Mouse (Mus musculus): Measurements from ENCODE around the gene Plch2. TPM values are rescaled to one million over a fixed set of nuclear protein-coding genes. Genes with fewer than 3 reads are reported as not detected.
A peak's percentile ranks its signal among the peaks of the same experiment; 100 is the strongest.

The Plch2 gene
- polyA plus RNA-seq, 1 experiment = 4.2 TPM

DNA sequence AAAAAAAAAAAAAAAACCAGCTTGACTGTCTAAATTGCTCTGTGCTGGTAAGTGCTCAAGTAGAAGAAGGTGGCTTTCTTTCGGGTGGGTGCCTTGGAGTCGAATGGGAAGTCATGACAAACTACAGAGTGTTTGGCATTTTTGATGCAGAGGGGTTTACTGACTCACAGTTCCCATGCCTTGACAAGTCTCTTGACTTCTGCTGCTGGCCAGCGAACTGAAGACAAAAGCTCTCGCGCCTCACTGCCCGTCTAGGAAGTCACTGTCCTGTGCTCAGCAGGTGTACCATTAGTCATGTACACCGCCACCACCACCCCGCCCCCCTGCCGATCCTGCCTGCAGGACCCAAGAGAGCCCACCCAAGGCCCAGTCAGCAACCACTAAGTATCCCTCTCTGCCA is 100.0 kb downstream of the Plch2 start:
- Histone ChIP-seq H3K4me1 (ENCODE audit: control insufficient read depth, insufficient read depth, low read length) (peaks cover 3% of the 10 kb centered on the region), H3K4me3 (ENCODE audit: low read depth, low read length) (no peak overlapping the region), H3K9ac (ENCODE audit: low read depth, poor library complexity, severe bottlenecking) (no peak overlapping the region), H3K9me3 (replicated peaks; ENCODE audit: control insufficient read depth, insufficient read depth, low read length, poor library complexity, severe bottlenecking) (no peaks in the 10 kb centered on the region), H3K27me3 (ENCODE audit: control insufficient read depth, insufficient read depth, low read length, poor library complexity, severe bottlenecking) (peaks cover 6% of the 10 kb centered on the region), H3K27ac (ENCODE audit: insufficient read depth, low read length) (no peak overlapping the region), H3K36me3 (ENCODE audit: control insufficient read depth, insufficient read depth, low read length, poor library complexity, severe bottlenecking) (no peaks in the 10 kb centered on the region)
- TF ChIP-seq CTCF (IDR thresholded peaks at IDR 0.05; ENCODE audit: low read depth, low read length) = no peak
- no peak for TF ChIP-seq EP300 (IDR thresholded peaks at IDR 0.05; ENCODE audit: insufficient read depth, low read depth, low read length)
- no peak for TF ChIP-seq POLR2A (IDR thresholded peaks at IDR 0.05; ENCODE audit: insufficient read depth, low read length)

DNA sequence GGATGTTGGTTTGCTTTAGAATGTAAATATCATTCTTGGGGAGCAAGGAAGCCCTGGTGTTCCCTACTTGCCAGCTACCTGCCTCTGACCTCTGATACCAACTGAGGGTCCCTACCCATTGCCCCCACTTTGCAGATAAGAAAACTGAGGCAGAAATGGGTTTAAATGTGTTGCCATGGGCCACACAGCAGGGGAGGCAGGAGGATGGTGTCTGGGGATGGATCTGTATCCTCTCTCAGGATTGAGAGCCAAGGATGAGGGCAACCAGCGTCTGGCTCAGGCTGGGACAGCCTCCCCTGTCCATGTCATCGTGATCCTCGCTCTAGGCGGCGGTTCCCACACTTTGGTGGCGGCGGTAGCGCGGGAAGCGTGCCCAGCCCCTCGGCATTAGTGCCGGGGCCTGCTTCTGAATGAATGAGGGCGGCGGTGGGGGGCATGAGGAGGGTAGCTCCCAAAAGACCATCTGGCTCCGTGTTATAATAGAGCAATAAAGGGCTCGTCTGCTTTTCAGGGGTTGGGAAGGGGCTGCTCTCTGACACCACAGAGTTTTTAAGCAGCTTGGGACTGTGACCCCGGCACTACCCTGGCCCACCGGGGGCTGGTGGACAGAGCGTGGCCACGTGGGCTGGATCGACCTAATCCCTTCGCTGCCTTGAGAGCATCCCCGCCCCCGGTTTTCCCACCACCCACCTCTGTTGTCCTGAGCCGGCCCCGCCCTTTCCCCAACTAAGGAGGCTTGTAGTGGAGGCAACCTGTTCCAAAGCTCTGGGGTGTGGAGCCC is 103.9 kb downstream of the Plch2 start:
- Histone ChIP-seq H3K4me3 (ENCODE audit: low read depth, low read length) (peak overlapping the region; percentile 22; the same call in 1 of the 2 replicates), H3K9me3 (replicated peaks; ENCODE audit: control insufficient read depth, insufficient read depth, low read length, poor library complexity, severe bottlenecking) (no peaks in the 10 kb centered on the region), H3K27me3 (ENCODE audit: control insufficient read depth, insufficient read depth, low read length, poor library complexity, severe bottlenecking) (peaks cover 1% of the 10 kb centered on the region; the same call in 1 of the 2 replicates), H3K27ac (ENCODE audit: insufficient read depth, low read length) (no peak overlapping the region), H3K9ac (ENCODE audit: low read depth, poor library complexity, severe bottlenecking) (no peak overlapping the region), H3K4me1 (ENCODE audit: control insufficient read depth, insufficient read depth, low read length) (peaks cover 3% of the 10 kb centered on the region), H3K36me3 (ENCODE audit: control insufficient read depth, insufficient read depth, low read length, poor library complexity, severe bottlenecking) (no peaks in the 10 kb centered on the region)
- TF ChIP-seq EP300 (IDR thresholded peaks at IDR 0.05; ENCODE audit: insufficient read depth, low read depth, low read length) (no peak), POLR2A (IDR thresholded peaks at IDR 0.05; ENCODE audit: insufficient read depth, low read length) (no peak), CTCF (IDR thresholded peaks at IDR 0.05; ENCODE audit: low read depth, low read length) (no peak)

DNA sequence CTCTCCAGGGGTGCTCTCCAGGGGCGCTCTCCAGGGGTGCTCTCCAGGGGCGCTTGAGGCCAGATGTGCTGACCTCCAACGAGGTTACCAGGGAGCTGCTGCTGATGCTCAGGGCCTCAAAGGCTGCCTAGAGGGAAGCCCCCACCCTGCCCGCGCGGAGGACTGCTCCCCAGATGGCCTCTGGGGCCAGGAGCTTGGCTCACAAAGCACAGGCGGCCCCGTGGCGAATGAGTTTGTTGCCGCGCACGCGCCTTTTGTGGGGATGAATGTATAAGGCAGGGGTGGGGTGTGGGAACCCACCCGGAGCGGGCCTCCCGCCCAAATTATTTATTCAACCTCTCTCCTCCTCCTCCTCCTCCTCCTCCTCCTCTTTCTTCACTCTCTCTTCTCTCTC is 107.0 kb downstream of the Plch2 start:
- H3K4me1 ChIP-seq (ENCODE audit: control insufficient read depth, insufficient read depth, low read length) = peaks cover 2% of the 10 kb centered on the region
- peaks cover 1% of the 10 kb centered on the region; the same call in 1 of the 2 replicates for H3K27me3 ChIP-seq (ENCODE audit: control insufficient read depth, insufficient read depth, low read length, poor library complexity, severe bottlenecking)
- H3K36me3 ChIP-seq (ENCODE audit: control insufficient read depth, insufficient read depth, low read length, poor library complexity, severe bottlenecking) = no peaks in the 10 kb centered on the region
- no peak overlapping the region for H3K4me3 ChIP-seq (ENCODE audit: low read depth, low read length)
- no peak for TF ChIP-seq POLR2A (IDR thresholded peaks at IDR 0.05; ENCODE audit: insufficient read depth, low read length)
- no peak for TF ChIP-seq CTCF (IDR thresholded peaks at IDR 0.05; ENCODE audit: low read depth, low read length)
- no peak for TF ChIP-seq EP300 (IDR thresholded peaks at IDR 0.05; ENCODE audit: insufficient read depth, low read depth, low read length)
- H3K27ac ChIP-seq (ENCODE audit: insufficient read depth, low read length) = no peak overlapping the region
- no peak overlapping the region for H3K9ac ChIP-seq (ENCODE audit: low read depth, poor library complexity, severe bottlenecking)
- no peaks in the 10 kb centered on the region for H3K9me3 ChIP-seq (replicated peaks; ENCODE audit: control insufficient read depth, insufficient read depth, low read length, poor library complexity, severe bottlenecking)

DNA sequence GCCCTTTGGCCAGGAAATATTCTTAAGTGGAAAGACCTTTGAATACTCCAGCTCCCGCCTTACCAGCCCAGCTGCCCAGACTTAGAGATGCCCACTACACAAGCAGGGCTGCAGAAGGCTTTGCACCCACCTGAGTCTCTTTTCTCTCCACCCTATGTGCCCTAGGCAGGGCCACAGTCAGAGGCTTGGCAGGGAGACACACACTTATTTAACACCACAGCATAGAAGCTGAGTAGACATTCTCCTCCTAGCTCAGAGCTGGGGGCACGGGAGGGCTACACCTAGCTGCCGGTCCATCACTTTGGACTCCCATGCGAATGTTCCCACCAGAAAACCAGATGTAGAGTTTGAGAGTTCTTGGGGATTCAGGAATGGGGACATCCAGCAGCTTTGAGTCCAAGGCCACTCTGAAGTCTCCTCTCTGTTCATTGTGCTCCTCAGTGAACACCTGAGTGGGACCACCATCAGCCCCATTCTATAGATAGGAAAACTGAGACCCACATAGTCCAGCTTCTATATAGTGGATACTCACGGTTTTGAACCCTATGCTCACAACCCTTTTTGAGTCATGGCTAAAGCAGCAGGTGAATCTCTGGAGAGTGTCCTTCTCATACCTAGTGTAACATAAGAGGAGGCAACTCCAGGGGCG is 107.5 kb downstream of the Plch2 start:
- H3K4me1 ChIP-seq (ENCODE audit: control insufficient read depth, insufficient read depth, low read length) = peaks cover 2% of the 10 kb centered on the region
- H3K27ac ChIP-seq (ENCODE audit: insufficient read depth, low read length) = no peak overlapping the region
- H3K27me3 ChIP-seq (ENCODE audit: control insufficient read depth, insufficient read depth, low read length, poor library complexity, severe bottlenecking) = peaks cover 1% of the 10 kb centered on the region; the same call in 1 of the 2 replicates

GRCm38 (mm10) chr4:154948066-154948939 is 108.3 kb downstream of the Plch2 start:
- peaks cover 2% of the 10 kb centered on the region for H3K4me1 ChIP-seq (ENCODE audit: control insufficient read depth, insufficient read depth, low read length)

More for the DNA sequence above, 107.5 kb downstream of the Plch2 start:
- TF ChIP-seq POLR2A (IDR thresholded peaks at IDR 0.05; ENCODE audit: insufficient read depth, low read length) = no peak
- TF ChIP-seq EP300 (IDR thresholded peaks at IDR 0.05; ENCODE audit: insufficient read depth, low read depth, low read length) = no peak
- no peak overlapping the region for H3K9ac ChIP-seq (ENCODE audit: low read depth, poor library complexity, severe bottlenecking)
- H3K9me3 ChIP-seq (replicated peaks; ENCODE audit: control insufficient read depth, insufficient read depth, low read length, poor library complexity, severe bottlenecking) = no peaks in the 10 kb centered on the region
- no peak overlapping the region for H3K4me3 ChIP-seq (ENCODE audit: low read depth, low read length)
- no peaks in the 10 kb centered on the region for H3K36me3 ChIP-seq (ENCODE audit: control insufficient read depth, insufficient read depth, low read length, poor library complexity, severe bottlenecking)

More at GRCm38 (mm10) chr4:154948066-154948939, 108.3 kb downstream of the Plch2 start:
- no peak overlapping the region for H3K27ac ChIP-seq (ENCODE audit: insufficient read depth, low read length)
- no peak overlapping the region for H3K9ac ChIP-seq (ENCODE audit: low read depth, poor library complexity, severe bottlenecking)
- TF ChIP-seq CTCF (IDR thresholded peaks at IDR 0.05; ENCODE audit: low read depth, low read length) (no peak), POLR2A (IDR thresholded peaks at IDR 0.05; ENCODE audit: insufficient read depth, low read length) (no peak), EP300 (IDR thresholded peaks at IDR 0.05; ENCODE audit: insufficient read depth, low read depth, low read length) (no peak)
- no peak overlapping the region for H3K4me3 ChIP-seq (ENCODE audit: low read depth, low read length)
- no peaks in the 10 kb centered on the region for H3K36me3 ChIP-seq (ENCODE audit: control insufficient read depth, insufficient read depth, low read length, poor library complexity, severe bottlenecking)
- H3K27me3 ChIP-seq (ENCODE audit: control insufficient read depth, insufficient read depth, low read length, poor library complexity, severe bottlenecking) = peaks cover 1% of the 10 kb centered on the region; the same call in 1 of the 2 replicates
- no peaks in the 10 kb centered on the region for H3K9me3 ChIP-seq (replicated peaks; ENCODE audit: control insufficient read depth, insufficient read depth, low read length, poor library complexity, severe bottlenecking)
